Mouse (Mus musculus) embryo, embryonic 11 days (tissue): ENCODE data around the gene Mcrip1.
"Not testable (repeated sequence)": the region's sequence is repeated elsewhere in the genome, so short reads cannot be mapped to it uniquely, and the experiment has no call there.

Source experiments
- DNase-seq: peaks from one replicate; pipeline ENCODE4 v3.0.0-alpha.2; 2015

Mcrip1 gene

GRCm38 (mm10) chr11:120574278-120574600, 24.7 kb upstream of the Mcrip1 start:
- no peak for DNase-seq

- peak; percentile 32 for DNase-seq
These were observed 24.2 kb upstream of the Mcrip1 start for GRCm38 (mm10) chr11:120573585-120574277.

- peak; percentile 100 for DNase-seq
These were observed 23.4 kb upstream of the Mcrip1 start, which contains the start of gene P4hb for GRCm38 (mm10) chr11:120572752-120573584. Gene P4hb, minus strand, starts transcription at chr11:120573253.

GRCm38 (mm10) chr11:120572417-120572751, 22.9 kb upstream of the Mcrip1 start:
- DNase-seq, result no peak

- no peak for DNase-seq
These were observed 22.4 kb upstream of the Mcrip1 start for GRCm38 (mm10) chr11:120571754-120572416.

GRCm38 (mm10) chr11:120571122-120571521, 21.6 kb upstream of the Mcrip1 start:
- no peak for DNase-seq

- no peak for DNase-seq
These were observed 18.8 kb upstream of the Mcrip1 start for GRCm38 (mm10) chr11:120568324-120568723.

- no peak for DNase-seq
These were observed 15.6 kb upstream of the Mcrip1 start for GRCm38 (mm10) chr11:120565114-120565513.

GRCm38 (mm10) chr11:120562949-120563348, 13.4 kb upstream of the Mcrip1 start:
- no peak for DNase-seq

- no peak for DNase-seq
These were observed 11.6 kb upstream of the Mcrip1 start for GRCm38 (mm10) chr11:120560952-120561728.

GRCm38 (mm10) chr11:120558843-120559242, 9.3 kb upstream of the Mcrip1 start:
- not testable (repeated sequence) for DNase-seq

GRCm38 (mm10) chr11:120555260-120555659, 5.7 kb upstream of the Mcrip1 start:
- no peak for DNase-seq

GRCm38 (mm10) chr11:120554834-120555233, 5.3 kb upstream of the Mcrip1 start:
- no peak for DNase-seq

GRCm38 (mm10) chr11:120552736-120553135, 3.2 kb upstream of the Mcrip1 start:
- DNase-seq, result no peak

GRCm38 (mm10) chr11:120550810-120551440, 1.4 kb upstream of the Mcrip1 start, which contains the start of gene Ppp1r27:
Gene Ppp1r27, minus strand, starts transcription at chr11:120551132.
- DNase-seq, result no peak

- DNase-seq, result peak; percentile 7
These were observed 671 bp upstream of the Mcrip1 start for GRCm38 (mm10) chr11:120549986-120550809.

GRCm38 (mm10) chr11:120548786-120549167, 750 bp downstream of the Mcrip1 start:
- DNase-seq, result no peak

- DNase-seq, result no peak
These were observed 1.3 kb downstream of the Mcrip1 start for GRCm38 (mm10) chr11:120548214-120548613.

- DNase-seq, result no peak
These were observed 2.1 kb downstream of the Mcrip1 start for GRCm38 (mm10) chr11:120547469-120547868.

- no peak for DNase-seq
These were observed 3.6 kb downstream of the Mcrip1 start for GRCm38 (mm10) chr11:120545964-120546363.

GRCm38 (mm10) chr11:120542376-120542775, 7.2 kb downstream of the Mcrip1 start:
- no peak for DNase-seq
